Mouse (Mus musculus) heart, adult 2 months (tissue): Measurements from ENCODE around the gene Sptssa.

ENCODE experiments used
- CTCF ChIP-seq: fragments of 200-600 bp; IDR thresholded peaks from 2 replicates; pipeline ENCODE4 v1.8.1; 2022; ENCODE audit warnings: antibody characterized with exemption, mild to moderate bottlenecking, moderate library complexity
- EP300 ChIP-seq: fragments of 200-500 bp; IDR thresholded peaks from 2 replicates; pipeline ENCODE4 v1.6.1; 2011; ENCODE audit warnings: low read depth, low read length, control low read depth; ENCODE audit not compliant: insufficient read depth
- POLR2A ChIP-seq: fragments of 200-500 bp; IDR thresholded peaks from 2 replicates; pipeline ENCODE4 v1.6.1; 2011; ENCODE audit warnings: mild to moderate bottlenecking, low read depth, low read length, control low read depth; ENCODE audit not compliant: insufficient read depth

- TF ChIP-seq CTCF (no peak), POLR2A (no peak), EP300 (no peak)
Measured at GRCm38 (mm10) chr12:54643320-54643892, 13.0 kb downstream of the Sptssa start.
